Mouse (Mus musculus) kidney, postnatal 4 days (tissue): ENCODE data around the gene Xcr1.
A peak's percentile ranks its signal among the peaks of the same experiment; 100 is the strongest.

Experiments used
- DNase-seq, 2 experiments: peaks; one replicate each; pipeline ENCODE4 v3.0.0; 2021; ENCODE audit warnings: mixed read lengths in 2 of 2

Xcr1 gene

DNA sequence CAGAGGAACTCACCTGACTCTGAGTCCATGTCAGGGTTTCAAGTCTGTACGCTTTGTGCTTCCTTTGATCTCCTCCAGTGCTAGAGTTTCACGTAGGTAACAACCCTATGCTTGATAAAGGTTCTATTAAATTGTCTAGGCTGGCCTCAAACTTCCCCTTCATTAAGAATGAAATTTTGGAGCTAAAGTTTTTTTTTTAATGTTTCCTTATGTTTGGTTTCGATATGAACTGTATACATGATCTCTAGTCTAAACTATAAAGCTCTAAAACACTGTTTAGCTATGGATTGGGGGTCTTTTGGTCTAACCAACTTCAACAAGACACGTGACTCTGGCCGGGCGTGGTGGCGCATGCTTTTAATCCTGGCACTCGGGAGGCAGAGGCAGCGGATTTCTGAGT is at the start of gene Xcr1:
Xcr1 (minus strand) TSS at position 101 of the 400 bp plus-strand sequence.
- no peak for DNase-seq

DNA sequence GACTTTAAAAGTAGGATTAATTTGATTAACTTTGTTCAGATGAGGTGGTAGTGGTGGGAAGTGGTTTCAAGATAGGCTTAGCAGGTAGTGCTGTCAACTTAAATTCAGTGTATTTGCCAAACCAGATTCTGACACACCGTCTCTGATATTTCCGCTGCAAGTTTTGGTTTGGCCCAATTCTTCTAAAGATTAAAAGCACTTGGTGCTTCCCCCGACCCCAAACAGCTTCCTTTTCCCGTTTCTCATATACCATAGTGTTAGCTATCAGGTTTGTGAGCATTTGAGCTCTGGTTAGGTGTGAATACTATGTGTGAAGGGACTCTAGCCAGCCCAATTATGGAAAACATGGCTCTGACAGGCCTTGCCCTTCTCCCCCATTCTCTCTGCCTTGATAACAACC is 10.2 kb upstream of the Xcr1 start:
- no peak for DNase-seq

- DNase-seq: no peak
Observed at GRCm38 (mm10) chr9:123869167-123869784, 7.4 kb upstream of the Xcr1 start.

- no peak for DNase-seq
Observed at GRCm38 (mm10) chr9:123863641-123864040, 1.8 kb upstream of the Xcr1 start.

DNA sequence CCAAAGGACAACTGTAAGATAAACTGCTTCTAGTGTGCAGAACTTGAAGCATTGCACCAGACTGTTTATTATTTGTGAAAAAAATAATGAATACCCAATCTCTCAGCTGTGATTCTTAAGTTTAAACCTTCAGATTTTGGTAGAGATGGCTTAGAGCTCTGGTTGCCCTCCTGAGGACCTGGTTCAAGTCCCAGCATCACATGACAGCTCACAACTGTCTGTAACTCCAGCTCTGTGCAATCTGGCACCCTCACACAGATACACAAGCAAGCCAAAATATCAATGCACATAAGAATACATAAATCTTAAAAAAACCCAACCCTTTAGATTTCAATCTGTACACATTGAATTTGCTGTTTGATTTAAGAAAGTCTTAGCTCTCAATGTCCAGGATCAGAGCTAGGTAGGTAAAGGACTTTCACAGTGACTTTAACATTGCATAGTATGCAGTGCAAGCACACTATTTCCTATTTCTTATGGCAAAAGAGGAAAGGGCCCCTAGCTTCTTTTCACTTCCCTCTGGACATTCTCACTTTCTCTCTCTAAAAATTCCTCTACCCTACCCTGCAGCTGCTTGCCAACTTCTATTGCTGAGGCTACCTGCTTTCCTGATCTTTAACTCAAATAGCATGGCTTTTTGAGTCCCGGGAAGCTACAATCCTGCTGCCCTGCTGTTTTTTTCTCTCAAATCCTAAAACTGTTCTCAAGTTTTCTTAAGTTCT is 1.2 kb upstream of the Xcr1 start:
- no peak for DNase-seq

GRCm38 (mm10) chr9:123856836-123857235 is 5.0 kb downstream of the Xcr1 start:
- DNase-seq: no peak

GRCm38 (mm10) chr9:123852449-123853390 is 9.1 kb downstream of the Xcr1 start:
- peak in 1 of 2 experiments; percentile 5 for DNase-seq

- peak; percentile 93 for DNase-seq
Observed at GRCm38 (mm10) chr9:123851713-123852448, 9.9 kb downstream of the Xcr1 start, which contains the start of gene Fyco1. Fyco1 (minus strand) TSS chr9:123851899.

- peak; percentile 65 to 74 for DNase-seq
Observed at GRCm38 (mm10) chr9:123851062-123851712, 10.6 kb downstream of the Xcr1 start.

DNA sequence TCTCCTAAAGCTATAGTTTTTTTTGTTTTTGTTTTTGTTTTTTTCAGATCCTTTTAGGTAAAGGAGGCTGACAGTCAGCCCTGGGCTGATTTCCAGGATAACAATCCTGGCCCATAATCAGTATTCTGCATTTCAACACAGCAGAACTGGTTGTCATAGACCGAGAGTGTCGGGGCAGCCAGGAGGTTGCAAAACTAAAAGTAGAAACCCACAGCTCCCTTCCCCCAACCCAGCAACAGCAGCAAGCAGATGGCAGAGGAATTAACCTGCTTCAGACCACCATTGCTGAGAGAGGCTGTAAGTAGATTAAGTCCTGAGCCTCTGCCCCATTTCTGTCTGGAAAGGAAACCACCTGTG is 11.1 kb downstream of the Xcr1 start:
- no peak for DNase-seq

DNA sequence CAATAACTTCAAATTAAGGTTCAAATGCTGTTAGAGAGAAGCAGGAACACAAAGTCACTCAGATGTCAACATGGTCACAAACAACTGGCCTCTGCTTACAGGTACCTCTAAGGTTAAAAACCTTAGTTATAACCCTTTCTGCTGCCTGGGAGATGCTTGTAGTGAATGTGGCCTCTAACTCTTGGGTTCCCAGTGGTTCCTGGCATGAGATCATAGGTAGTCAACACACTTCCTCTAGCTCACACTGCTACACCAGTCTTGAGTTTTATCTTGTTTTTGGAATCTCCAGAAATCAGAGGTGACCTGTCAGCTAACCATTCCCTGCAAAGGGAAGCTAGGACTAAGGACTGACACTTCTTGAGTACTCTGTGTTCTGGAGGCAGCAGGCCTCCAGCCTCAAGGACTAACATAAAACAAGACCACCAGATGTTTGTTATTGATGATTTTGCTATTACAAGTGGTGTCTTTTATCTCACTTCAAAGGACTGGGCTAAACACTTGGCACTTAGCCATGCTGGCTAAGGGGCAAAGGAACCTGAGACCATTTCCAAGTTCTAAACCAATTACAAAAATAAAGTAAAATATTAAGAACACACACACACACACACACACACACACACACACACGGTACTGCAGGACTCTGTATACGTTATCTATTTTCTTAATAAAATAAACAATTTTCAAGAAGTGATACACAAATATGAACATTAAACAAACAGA is 11.7 kb downstream of the Xcr1 start:
- peak in 1 of 2 experiments; percentile 6 for DNase-seq

DNA sequence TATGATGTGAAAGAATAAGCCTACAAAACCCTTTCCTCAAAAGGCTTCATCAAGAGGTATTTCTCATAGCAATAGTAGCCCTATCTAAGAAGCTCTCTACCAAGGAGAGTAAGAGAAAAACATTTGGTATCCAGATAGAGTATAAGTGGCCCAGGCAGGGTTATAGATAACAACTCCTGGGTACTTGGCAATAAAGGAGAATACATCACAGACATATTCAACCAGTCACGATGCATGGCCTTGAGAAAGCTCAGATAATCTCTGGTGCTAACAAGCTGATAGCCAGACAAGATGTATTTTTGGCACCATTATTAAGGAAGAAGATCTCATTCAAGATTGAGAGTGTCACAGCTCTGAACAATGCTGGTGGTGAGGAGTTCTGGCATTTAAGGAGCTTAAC is 15.3 kb downstream of the Xcr1 start:
- no peak for DNase-seq

DNA sequence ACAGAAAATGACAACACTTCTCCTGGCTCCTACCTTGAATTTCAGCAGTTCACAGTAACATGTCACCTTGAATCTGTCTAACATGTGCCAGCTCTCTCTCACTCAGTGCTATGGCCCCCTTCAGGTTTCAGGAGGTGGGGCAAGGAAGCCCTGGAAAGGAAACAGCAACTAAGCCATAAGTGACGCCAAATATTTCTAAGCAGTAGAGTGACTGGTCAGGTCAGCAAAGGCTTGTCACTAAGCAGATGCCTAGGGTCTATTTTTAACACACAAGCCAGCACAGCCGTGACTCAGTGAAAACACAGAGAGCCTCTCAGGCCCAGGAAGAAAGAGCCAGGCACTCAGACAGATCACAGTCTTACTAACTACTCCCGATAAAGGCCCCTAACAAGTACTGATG is 16.7 kb downstream of the Xcr1 start:
- DNase-seq: no peak

DNA sequence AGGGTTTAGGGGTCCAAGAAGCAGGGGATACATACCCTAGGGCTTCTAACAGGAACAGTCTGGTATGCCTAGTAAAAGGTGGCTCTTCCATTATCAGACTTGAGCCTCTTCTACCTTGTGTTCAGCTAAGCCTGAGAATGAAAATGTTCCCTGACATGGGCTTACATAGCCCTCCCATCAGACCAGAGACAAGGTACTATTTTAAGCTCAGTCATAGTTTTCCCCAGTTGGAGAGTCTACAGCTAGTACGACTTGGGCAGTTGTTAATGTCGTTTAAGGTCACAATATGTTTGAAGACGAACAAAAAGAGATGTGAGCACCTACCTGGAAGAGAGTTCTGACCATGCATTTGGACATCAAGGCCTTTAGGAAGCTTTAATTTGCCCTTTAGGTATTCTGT is 17.4 kb downstream of the Xcr1 start:
- DNase-seq: no peak

DNA sequence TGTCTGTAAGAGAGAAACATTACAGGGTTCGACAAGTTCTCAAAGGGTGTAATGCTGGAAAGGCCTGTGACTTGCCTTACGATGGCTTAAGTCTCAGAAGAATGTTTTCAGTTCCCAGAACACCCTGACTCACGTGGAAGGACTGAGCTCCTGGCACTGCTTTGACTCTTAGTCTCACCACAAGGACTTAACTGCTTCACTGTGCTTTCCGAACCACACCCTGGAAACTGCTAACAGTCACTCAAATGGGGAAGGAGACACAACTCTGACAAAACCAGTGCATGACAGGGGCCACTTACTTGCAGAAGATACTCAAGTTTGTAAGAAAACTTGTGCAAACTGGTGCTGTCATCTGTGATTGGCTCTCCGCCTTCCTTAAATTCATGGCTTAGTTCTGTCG is 21.6 kb downstream of the Xcr1 start:
- DNase-seq: no peak

GRCm38 (mm10) chr9:123835851-123836250 is 26.0 kb downstream of the Xcr1 start:
- DNase-seq: no peak

DNA sequence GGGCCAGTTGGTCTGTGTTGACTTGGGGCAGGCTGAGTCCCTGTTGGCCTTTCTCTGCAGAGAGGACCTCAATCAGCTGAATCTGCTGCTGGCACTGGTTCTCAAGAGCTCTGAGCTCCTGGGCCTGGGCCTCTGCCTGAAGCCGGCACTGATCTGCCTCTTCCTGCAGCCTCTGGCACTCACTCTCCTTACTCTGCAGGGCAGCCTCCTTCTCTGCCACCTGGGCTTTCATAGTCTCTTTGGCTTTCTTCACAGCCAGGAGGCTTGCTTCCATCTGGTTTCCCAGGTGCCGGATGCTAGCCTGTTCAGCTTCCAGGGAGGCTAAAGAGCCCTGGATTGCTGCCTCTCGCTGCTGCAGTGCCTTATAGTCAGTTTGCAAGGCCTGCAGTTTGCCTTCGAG is 32.9 kb downstream of the Xcr1 start:
- no peak for DNase-seq

DNA sequence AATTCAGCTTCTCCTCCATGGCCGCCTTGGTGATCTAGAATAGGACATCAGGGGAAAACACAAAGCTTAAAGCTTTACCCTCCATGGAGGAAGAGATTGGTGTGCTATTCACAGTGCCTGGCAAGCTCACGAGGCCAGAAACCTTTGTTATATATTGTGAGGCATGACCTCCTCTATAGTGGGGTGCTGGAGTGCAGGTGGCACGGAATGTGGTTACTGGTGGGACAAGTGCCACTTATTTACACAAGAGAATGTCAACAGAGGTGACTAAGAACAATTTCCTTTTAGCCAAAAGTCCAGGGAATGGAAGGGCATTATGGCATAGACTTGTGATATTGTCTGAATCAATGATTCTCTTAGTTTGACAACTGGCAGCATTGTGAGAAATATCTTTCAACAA is 35.2 kb downstream of the Xcr1 start:
- DNase-seq: no peak

DNA sequence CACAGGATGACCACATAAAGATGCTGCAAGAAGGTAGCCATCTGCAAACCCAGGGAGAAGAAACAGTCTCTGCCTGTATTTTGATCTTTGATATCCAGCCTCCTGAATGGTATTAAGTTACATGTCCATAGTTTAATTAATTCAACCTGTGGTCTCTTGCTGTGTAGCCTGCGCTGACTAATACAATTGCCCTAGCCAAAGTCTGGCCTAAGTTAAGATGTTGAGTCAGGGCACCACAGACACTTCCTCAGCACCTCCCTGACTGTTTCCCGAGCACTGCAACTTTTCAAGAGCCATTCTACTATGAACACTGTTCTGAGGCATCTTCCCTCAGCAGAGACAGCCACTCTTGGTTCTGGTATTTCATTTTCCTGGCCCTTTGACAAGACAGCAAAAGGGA is 43.2 kb downstream of the Xcr1 start:
- DNase-seq: no peak

- no peak for DNase-seq
Observed at GRCm38 (mm10) chr9:123815996-123816395, 45.8 kb downstream of the Xcr1 start.

GRCm38 (mm10) chr9:123815444-123815843 is 46.4 kb downstream of the Xcr1 start:
- no peak for DNase-seq

DNA sequence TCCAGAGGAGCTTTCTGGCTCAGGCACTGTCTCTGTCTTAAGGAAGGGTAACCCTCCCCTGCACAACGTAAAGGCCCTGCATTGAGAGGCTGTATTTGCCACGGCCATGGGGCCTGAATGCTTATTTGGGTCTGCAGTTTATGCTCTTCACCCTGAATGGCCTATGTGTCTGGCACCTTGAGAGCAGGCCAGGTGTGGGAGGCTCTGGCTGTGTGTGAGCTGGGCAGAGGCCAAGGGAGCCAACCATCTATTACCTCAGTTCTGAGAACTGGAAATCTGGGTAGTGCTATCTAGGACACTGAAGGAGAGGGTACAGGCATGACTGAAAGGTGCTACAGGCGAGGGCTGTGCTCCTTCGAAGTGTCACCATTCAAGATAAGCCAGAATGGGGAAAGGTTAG is 47.0 kb downstream of the Xcr1 start:
- DNase-seq: no peak
